Mouse (Mus musculus) embryo, embryonic 9.5 days (tissue): Measurements from ENCODE around the gene Spag5.

Experiments used
- DNase-seq: peaks from one replicate; pipeline ENCODE4 v3.0.0-alpha.2; 2017; ENCODE audit errors: extremely low spot score

Spag5 gene

GRCm38 (mm10) chr11:78322860-78323259 lies 21.5 kb downstream of the Spag5 start, which contains the start of gene Aldoc:
Gene Aldoc, plus strand, starts transcription at chr11:78322968.
- DNase-seq: peak; percentile 72

- DNase-seq: no peak
These were observed 22.9 kb downstream of the Spag5 start for GRCm38 (mm10) chr11:78324000-78324785.

- DNase-seq: no peak
These were observed 23.6 kb downstream of the Spag5 start for GRCm38 (mm10) chr11:78324965-78325364.

- no peak for DNase-seq
These were observed 25.9 kb downstream of the Spag5 start for GRCm38 (mm10) chr11:78327215-78327614.

GRCm38 (mm10) chr11:78327634-78328511 lies 26.5 kb downstream of the Spag5 start, which contains the start of gene Pigs:
Gene Pigs, plus strand, starts transcription at chr11:78328415.
- DNase-seq: peak; percentile 94

- DNase-seq: no peak
These were observed 27.3 kb downstream of the Spag5 start for GRCm38 (mm10) chr11:78328512-78329056.

- DNase-seq: no peak
These were observed 31.3 kb downstream of the Spag5 start for GRCm38 (mm10) chr11:78332676-78333075.

GRCm38 (mm10) chr11:78333992-78334391 lies 32.7 kb downstream of the Spag5 start:
- no peak for DNase-seq

GRCm38 (mm10) chr11:78337040-78337439 lies 35.7 kb downstream of the Spag5 start:
- DNase-seq: no peak

- DNase-seq: no peak
These were observed 40.4 kb downstream of the Spag5 start for GRCm38 (mm10) chr11:78341702-78342101.

- DNase-seq: peak; percentile 83
These were observed 42.3 kb downstream of the Spag5 start, which contains the start of gene Unc119 for GRCm38 (mm10) chr11:78343381-78344327. Gene Unc119, plus strand, starts transcription at chr11:78343482.

GRCm38 (mm10) chr11:78344328-78344889 lies 43.1 kb downstream of the Spag5 start:
- DNase-seq: no peak

- no peak for DNase-seq
These were observed 43.8 kb downstream of the Spag5 start for GRCm38 (mm10) chr11:78344890-78345715.

GRCm38 (mm10) chr11:78345801-78346200 lies 44.5 kb downstream of the Spag5 start:
- DNase-seq: no peak

GRCm38 (mm10) chr11:78346326-78347069 lies 45.2 kb downstream of the Spag5 start:
- no peak for DNase-seq

GRCm38 (mm10) chr11:78347070-78347754 lies 45.9 kb downstream of the Spag5 start:
- peak; percentile 62 for DNase-seq

GRCm38 (mm10) chr11:78347908-78348307 lies 46.6 kb downstream of the Spag5 start:
- no peak for DNase-seq

- DNase-seq: peak; percentile 24
These were observed 47.1 kb downstream of the Spag5 start for GRCm38 (mm10) chr11:78348474-78348873.
